Mouse (Mus musculus) heart, embryonic 12.5 days (tissue): ENCODE results near the gene Cdsn. TPM values are rescaled to one million over a fixed set of nuclear protein-coding genes. Genes with fewer than 3 reads are reported as not detected.
"Not testable (repeated sequence)": the region's sequence is repeated elsewhere in the genome, so short reads cannot be mapped to it uniquely, and the experiment has no call there.

ENCODE experiments used
- ATAC-seq: fragments of 200-750 bp; cut with Nextera tagmentation; 2 replicates; pipeline ENCODE4 v1.8.0; 2017; ENCODE audit warnings: moderate TSS enrichment, moderate library complexity; ENCODE audit not compliant: insufficient number of reproducible peaks, low FRiP score
- H3K27ac ChIP-seq: fragments of 300-500 bp; sonication (generic); 2 replicates; pipeline ENCODE4 v1.5.1; 2016; ENCODE audit warnings: mild to moderate bottlenecking, moderate library complexity; ENCODE audit not compliant: poor library complexity, severe bottlenecking
- H3K27me3 ChIP-seq: fragments of 300-500 bp; sonication (generic); replicated peaks from 2 replicates; pipeline ENCODE4 v1.6.1; 2016; ENCODE audit warnings: mild to moderate bottlenecking, moderate library complexity
- H3K36me3 ChIP-seq: fragments of 300-500 bp; sonication (generic); 2 replicates; pipeline ENCODE4 v1.6.1; 2016; ENCODE audit warnings: mild to moderate bottlenecking, moderate library complexity
- H3K4me1 ChIP-seq: fragments of 300-500 bp; sonication (generic); replicated peaks from 2 replicates; pipeline ENCODE4 v1.6.1; 2016; ENCODE audit warnings: mild to moderate bottlenecking
- H3K4me2 ChIP-seq: fragments of 300-500 bp; sonication (generic); 2 replicates; pipeline ENCODE4 v1.6.1; 2016; ENCODE audit warnings: mild to moderate bottlenecking, moderate library complexity
- H3K4me3 ChIP-seq: fragments of 300-500 bp; sonication (generic); 2 replicates; pipeline ENCODE4 v1.5.1; 2016; ENCODE audit warnings: mild to moderate bottlenecking
- H3K9ac ChIP-seq: fragments of 300-500 bp; sonication (generic); 2 replicates; pipeline ENCODE4 v1.6.1; 2016; ENCODE audit warnings: mild to moderate bottlenecking, moderate library complexity
- H3K9me3 ChIP-seq: fragments of 300-500 bp; sonication (generic); replicated peaks from 2 replicates; pipeline ENCODE4 v1.6.1; 2016; ENCODE audit warnings: mild to moderate bottlenecking, moderate library complexity
- WGBS: fragments of 180-500 bp; shearing (Covaris S2); methylation state at CpG from one replicate; pipeline ENCODE4 v1.1.7; 2016; 5-methylcytosine and 5-hydroxymethylcytosine counted together
- polyA plus RNA-seq: library from polyadenylated mRNA; unstranded; fragments of >200 nt; fragmentation: Nextera tagmentation; extraction: Ambion mirVana; gene quantifications from 2 replicates; pipeline ENCODE4 v1.2.1, GENCODE M21; 2016

Gene Cdsn
- polyA plus RNA-seq: 0.46 and 0.72 TPM in 2 replicates

DNA sequence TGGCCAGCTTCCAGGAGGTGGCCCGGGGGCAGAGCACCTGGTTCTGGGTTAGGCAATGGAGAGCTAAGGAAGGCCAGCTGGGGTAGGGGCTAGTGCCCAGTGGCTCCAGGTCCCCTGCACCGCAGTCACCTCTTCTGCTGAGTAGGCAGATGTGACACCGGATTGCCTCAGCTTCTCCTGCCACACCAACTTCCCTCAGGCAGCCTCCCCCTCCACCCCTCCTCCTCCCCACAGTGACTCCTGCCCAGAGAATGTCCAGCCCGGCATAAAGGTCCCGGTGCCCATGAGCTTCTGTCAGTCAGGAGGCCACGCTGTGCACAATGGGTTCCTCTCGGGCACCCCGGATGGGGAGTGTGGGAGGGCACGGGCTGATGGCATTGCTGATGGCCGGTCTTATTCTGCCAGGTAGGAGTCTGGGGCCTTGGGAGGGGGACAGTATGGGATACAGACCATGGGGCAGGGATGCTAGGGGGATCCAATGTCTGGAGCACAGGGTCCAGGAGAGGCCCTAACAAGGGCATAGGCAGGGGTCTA, at the start of gene Cdsn:
TSS of gene Cdsn (plus strand) at position 248 of the 534 bp plus-strand sequence.
- 72% methylated on average over 10 of the region's 10 CpGs for WGBS
- H3K27ac ChIP-seq: no peak within 1 kb of the TSS
- no peak for ATAC-seq
- no peaks in the 10 kb centered on the region for H3K27me3 ChIP-seq
- no peak within 1 kb of the TSS for H3K4me2 ChIP-seq
- no peaks in the 10 kb centered on the region for H3K36me3 ChIP-seq
- no peak within 1 kb of the TSS for H3K4me3 ChIP-seq
- H3K9ac ChIP-seq: peak within 1 kb of the TSS; percentile 31; the same call in 1 of the 2 replicates
- H3K4me1 ChIP-seq: peaks cover 44% of the 10 kb centered on the region
- H3K9me3 ChIP-seq: no peaks in the 10 kb centered on the region; the same call in 1 of the 2 replicates

DNA sequence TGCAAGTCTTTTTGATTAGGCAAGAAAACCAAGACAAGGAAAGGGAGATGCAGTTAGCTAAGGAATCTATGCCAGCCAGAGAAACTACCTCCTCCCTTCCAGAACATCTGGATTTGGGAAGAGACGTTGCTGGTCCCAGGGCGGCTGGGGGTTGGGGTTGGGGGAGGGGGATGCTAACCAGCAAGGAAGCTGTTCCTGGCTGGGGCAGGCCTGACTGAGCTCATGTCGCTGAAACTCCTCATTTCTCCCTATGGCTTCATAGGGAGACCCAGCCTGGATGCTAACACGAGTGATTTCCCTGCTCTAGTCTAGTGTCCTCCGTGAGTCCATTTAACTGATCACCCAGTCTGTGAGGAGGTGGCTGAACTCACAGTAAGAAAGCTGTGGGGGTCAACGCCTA, 49.7 kb upstream of the Cdsn start:
- no peaks in the 10 kb centered on the region for H3K36me3 ChIP-seq
- peaks cover 51% of the 10 kb centered on the region for H3K27me3 ChIP-seq
- H3K27ac ChIP-seq: no peak overlapping the region
- H3K4me2 ChIP-seq: no peak overlapping the region
- no peaks in the 10 kb centered on the region for H3K9me3 ChIP-seq
- 9% methylated on average over 6 of the region's 6 CpGs for WGBS
- H3K9ac ChIP-seq: no peak overlapping the region
- H3K4me3 ChIP-seq: no peak overlapping the region
- ATAC-seq: no peak
- no peaks in the 10 kb centered on the region for H3K4me1 ChIP-seq

GRCm38 (mm10) chr17:35502762-35503161, 49.2 kb upstream of the Cdsn start:
- H3K9ac ChIP-seq: no peak overlapping the region
- H3K4me1 ChIP-seq: no peaks in the 10 kb centered on the region
- no peak overlapping the region for H3K27ac ChIP-seq
- no peak for ATAC-seq
- H3K4me3 ChIP-seq: no peak overlapping the region
- WGBS: 46% methylated on average over 5 of the region's 5 CpGs
- H3K36me3 ChIP-seq: no peaks in the 10 kb centered on the region
- peaks cover 57% of the 10 kb centered on the region for H3K27me3 ChIP-seq
- no peaks in the 10 kb centered on the region for H3K9me3 ChIP-seq
- no peak overlapping the region for H3K4me2 ChIP-seq

GRCm38 (mm10) chr17:35503849-35504248, 48.1 kb upstream of the Cdsn start:
- WGBS: 29% methylated on average over 5 of the region's 5 CpGs
- Histone ChIP-seq H3K9ac (no peak overlapping the region), H3K4me1 (no peaks in the 10 kb centered on the region), H3K9me3 (no peaks in the 10 kb centered on the region), H3K4me3 (no peak overlapping the region), H3K36me3 (no peaks in the 10 kb centered on the region), H3K27ac (no peak overlapping the region), H3K4me2 (no peak overlapping the region), H3K27me3 (peaks cover 62% of the 10 kb centered on the region)
- ATAC-seq: no peak

- Histone ChIP-seq H3K36me3 (no peaks in the 10 kb centered on the region), H3K9me3 (no peaks in the 10 kb centered on the region), H3K4me2 (no peak overlapping the region), H3K9ac (no peak overlapping the region), H3K27ac (no peak overlapping the region), H3K27me3 (peaks cover 67% of the 10 kb centered on the region), H3K4me1 (peaks cover 9% of the 10 kb centered on the region), H3K4me3 (no peak overlapping the region)
- ATAC-seq: no peak
- 21% methylated on average over 8 of the region's 8 CpGs for WGBS
Observed at GRCm38 (mm10) chr17:35504628-35505481, 47.1 kb upstream of the Cdsn start.

- no peak within 1 kb of the TSS for H3K27ac ChIP-seq
- 28% methylated on average over 13 of the region's 13 CpGs for WGBS
- no peak within 1 kb of the TSS for H3K4me3 ChIP-seq
- H3K4me1 ChIP-seq: peaks cover 10% of the 10 kb centered on the region
- H3K4me2 ChIP-seq: no peak within 1 kb of the TSS
- ATAC-seq: 0 out of 2 replicates have a peak, but pooled peaks have one; percentile 7
- H3K36me3 ChIP-seq: no peaks in the 10 kb centered on the region
- H3K9me3 ChIP-seq: no peaks in the 10 kb centered on the region
- no peak within 1 kb of the TSS for H3K9ac ChIP-seq
- H3K27me3 ChIP-seq: peaks cover 66% of the 10 kb centered on the region
Observed at GRCm38 (mm10) chr17:35505776-35506175, 46.2 kb upstream of the Cdsn start, which contains the start of gene Pou5f1. Pou5f1 (plus strand) TSS chr17:35506018.

DNA sequence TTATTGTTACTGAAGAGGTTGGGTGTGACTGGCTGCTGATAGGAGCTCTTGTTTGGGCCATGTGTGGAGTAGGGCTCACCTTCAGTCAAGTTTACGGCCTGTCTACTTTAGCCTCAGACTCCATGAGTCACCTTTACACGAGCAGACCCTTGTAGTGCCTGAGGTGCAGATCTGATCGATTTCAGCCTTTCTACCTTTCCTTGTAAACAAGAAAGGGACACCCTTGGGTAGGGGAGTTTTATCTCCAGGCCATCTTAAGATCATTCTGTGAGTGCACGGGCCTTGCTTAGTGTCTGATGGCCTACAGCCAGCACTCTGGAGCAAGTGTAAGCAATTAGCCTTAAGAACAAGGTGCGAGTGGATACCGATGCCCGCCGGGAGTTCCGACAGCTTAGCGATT, 45.0 kb upstream of the Cdsn start:
- no peaks in the 10 kb centered on the region for H3K9me3 ChIP-seq
- no peaks in the 10 kb centered on the region for H3K36me3 ChIP-seq

GRCm38 (mm10) chr17:35507556-35508260, 44.2 kb upstream of the Cdsn start:
- Histone ChIP-seq H3K36me3 (peaks cover 6% of the 10 kb centered on the region), H3K9ac (no peak overlapping the region), H3K27ac (no peak overlapping the region), H3K27me3 (peaks cover 64% of the 10 kb centered on the region), H3K9me3 (no peaks in the 10 kb centered on the region), H3K4me1 (peaks cover 10% of the 10 kb centered on the region), H3K4me2 (no peak overlapping the region), H3K4me3 (no peak overlapping the region)
- 18% methylated on average over 13 of the region's 13 CpGs for WGBS
- ATAC-seq: no peak

More for the DNA sequence above, 45.0 kb upstream of the Cdsn start:
- no peak for ATAC-seq
- no peak overlapping the region for H3K27ac ChIP-seq
- WGBS: 12% methylated on average over 10 of the region's 10 CpGs
- H3K27me3 ChIP-seq: peaks cover 64% of the 10 kb centered on the region
- peaks cover 10% of the 10 kb centered on the region for H3K4me1 ChIP-seq
- H3K4me3 ChIP-seq: no peak overlapping the region
- no peak overlapping the region for H3K9ac ChIP-seq
- H3K4me2 ChIP-seq: no peak overlapping the region

GRCm38 (mm10) chr17:35508279-35508678, 43.6 kb upstream of the Cdsn start:
- Histone ChIP-seq H3K27me3 (peaks cover 63% of the 10 kb centered on the region), H3K36me3 (peaks cover 11% of the 10 kb centered on the region), H3K4me1 (peaks cover 10% of the 10 kb centered on the region)
- not testable (repeated sequence) for H3K9ac ChIP-seq, H3K4me3 ChIP-seq, H3K27ac ChIP-seq, ATAC-seq, H3K4me2 ChIP-seq, H3K9me3 ChIP-seq
- 40% methylated on average over 5 of the region's 5 CpGs for WGBS

DNA sequence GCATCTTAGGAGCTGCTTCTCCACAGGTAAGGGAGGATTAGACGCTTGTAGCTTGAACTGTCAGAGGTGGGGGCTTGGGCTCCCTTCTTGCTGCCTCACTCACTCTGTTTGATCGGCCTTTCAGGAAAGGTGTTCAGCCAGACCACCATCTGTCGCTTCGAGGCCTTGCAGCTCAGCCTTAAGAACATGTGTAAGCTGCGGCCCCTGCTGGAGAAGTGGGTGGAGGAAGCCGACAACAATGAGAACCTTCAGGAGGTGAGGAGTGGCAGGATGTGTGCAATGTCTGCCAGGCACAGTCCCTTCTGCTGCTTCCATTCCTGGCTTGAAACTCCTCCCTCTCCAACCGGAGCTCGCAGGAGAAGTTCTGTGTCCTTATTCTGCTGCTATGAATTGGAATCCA, 42.6 kb upstream of the Cdsn start:
- 15% methylated on average over 8 of the region's 8 CpGs for WGBS
- no peak overlapping the region for H3K27ac ChIP-seq
- H3K9ac ChIP-seq: no peak overlapping the region
- H3K4me3 ChIP-seq: no peak overlapping the region
- H3K27me3 ChIP-seq: peaks cover 53% of the 10 kb centered on the region
- H3K36me3 ChIP-seq: peaks cover 16% of the 10 kb centered on the region
- peaks cover 14% of the 10 kb centered on the region for H3K4me1 ChIP-seq
- no peak overlapping the region for H3K4me2 ChIP-seq
- H3K9me3 ChIP-seq: no peaks in the 10 kb centered on the region
- ATAC-seq: no peak
